Mouse (Mus musculus) ovary, adult 10 weeks (tissue): ENCODE data around the gene Olfr1469. TPM values are rescaled to one million over a fixed set of nuclear protein-coding genes. Genes with fewer than 3 reads are reported as not detected.

Experiments used
- polyA plus RNA-seq: library from polyadenylated mRNA; stranded (reverse); fragments of 350-450 nt; fragmentation: Illumina TruSeq; extraction: RNeasy Lipid Tissue Mini Kit (QIAGEN cat#74804); gene quantifications from one replicate; pipeline ENCODE4 v1.2.3, GENCODE M21; 2014

The Olfr1469 gene
- polyA plus RNA-seq = not detected

DNA sequence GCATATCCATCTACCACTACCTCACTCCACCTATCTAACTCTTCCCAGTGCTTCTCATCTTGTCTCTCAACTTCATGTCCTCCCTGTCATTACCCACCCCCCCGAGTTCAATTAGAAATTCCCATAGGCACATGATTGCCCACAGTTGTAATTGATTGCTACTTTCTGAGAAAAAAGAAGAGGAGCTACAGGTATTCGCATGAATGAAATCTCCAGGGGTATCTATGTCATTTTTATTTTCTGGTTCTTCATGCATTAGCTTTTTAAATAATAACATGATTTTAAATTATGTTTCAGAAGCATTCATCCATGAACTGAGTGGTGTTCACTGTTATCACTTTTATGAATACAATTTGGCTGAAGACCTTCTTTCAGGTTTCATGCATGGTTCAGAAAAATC is at the start of gene Olfr1469:
Olfr1469 (plus strand) TSS at position 301 of the 400 bp plus-strand sequence.

DNA sequence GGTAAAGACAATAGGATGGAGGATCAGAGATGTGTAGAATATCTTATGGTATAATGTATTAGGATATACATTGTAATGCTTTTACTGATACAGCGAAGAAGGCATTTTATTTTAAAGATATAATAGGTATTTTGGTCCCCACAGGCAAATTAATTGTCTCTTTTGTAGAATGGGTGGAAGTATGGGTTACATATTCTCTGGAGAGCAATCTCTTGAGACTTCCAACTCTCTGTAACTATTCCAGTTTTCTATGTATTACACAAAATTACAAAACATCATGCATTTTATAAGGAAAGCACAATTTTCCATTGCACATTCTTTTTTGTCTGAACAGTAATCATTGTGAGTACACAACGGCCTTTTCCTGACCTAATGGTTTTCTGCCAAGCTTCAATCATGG is 45.7 kb upstream of the Olfr1469 start, which contains the start of gene Olfr1467:
Olfr1467 (plus strand) TSS at position 301 of the 400 bp plus-strand sequence.

DNA sequence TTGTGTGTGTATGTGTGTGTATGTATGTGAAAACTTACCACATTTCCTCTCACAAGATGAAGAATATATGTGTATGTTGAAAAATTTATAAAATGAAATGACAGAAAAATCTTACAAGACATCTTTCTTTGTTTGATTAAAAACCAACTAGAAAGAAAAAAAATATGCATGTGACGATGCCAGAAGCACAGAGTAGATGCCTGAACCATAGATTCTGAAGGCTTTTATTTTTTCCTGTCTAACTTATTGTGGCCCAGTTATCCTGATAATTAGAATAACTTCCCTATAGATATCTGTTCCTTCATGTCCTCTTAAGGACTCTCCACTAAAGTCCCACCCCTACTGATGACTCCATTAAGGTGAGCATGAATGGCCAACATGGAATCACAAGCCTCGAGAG is 35.5 kb downstream of the Olfr1469 start, which contains the start of gene Olfr1471:
Olfr1471 (plus strand) TSS at position 301 of the 400 bp plus-strand sequence.

GRCm38 (mm10) chr19:13455986-13456385 is 48.3 kb downstream of the Olfr1469 start, which contains the start of gene Olfr1472:
Olfr1472 (minus strand) TSS chr19:13456086.

Other genes starting within 250 kb of the Olfr1469 start
- gene Olfr1461, start 244.8 kb upstream of the Olfr1469 start, polyA plus RNA-seq = not detected
- gene Olfr1462, start 222.1 kb upstream of the Olfr1469 start, polyA plus RNA-seq = not detected
- gene Olfr1463, start 176.5 kb upstream of the Olfr1469 start, polyA plus RNA-seq = not detected
- not detected for gene Olfr1465, start 92.3 kb upstream of the Olfr1469 start, polyA plus RNA-seq
- not detected for gene Olfr1466, start 69.0 kb upstream of the Olfr1469 start, polyA plus RNA-seq
- gene Olfr1467, start 45.6 kb upstream of the Olfr1469 start, polyA plus RNA-seq = not detected
- not detected for gene Olfr1471, start 35.6 kb downstream of the Olfr1469 start, polyA plus RNA-seq
- gene Olfr1472, start 48.2 kb downstream of the Olfr1469 start, polyA plus RNA-seq = not detected
- gene Olfr1474, start 61.7 kb downstream of the Olfr1469 start, polyA plus RNA-seq = not detected
- gene Olfr1475, start 72.3 kb downstream of the Olfr1469 start, polyA plus RNA-seq = not detected
- not detected for gene Olfr1477, start 92.7 kb downstream of the Olfr1469 start, polyA plus RNA-seq
- gene Olfr1480, start 120.1 kb downstream of the Olfr1469 start, polyA plus RNA-seq = not detected
- not detected for gene Olfr1484, start 175.7 kb downstream of the Olfr1469 start, polyA plus RNA-seq
- gene Olfr1487, start 209.5 kb downstream of the Olfr1469 start, polyA plus RNA-seq = not detected
- not detected for gene Olfr1489, start 223.8 kb downstream of the Olfr1469 start, polyA plus RNA-seq
- not detected for gene Olfr1490, start 243.2 kb downstream of the Olfr1469 start, polyA plus RNA-seq